Mouse (Mus musculus): ENCODE results near the gene Taf15.

GRCm38 (mm10) chr11:83450550-83450949, 22.3 kb upstream of the Taf15 start:
- no peak for TF ChIP-seq CTCF (IDR thresholded peaks at IDR 0.05; ENCODE audit: low read depth, low read length)
- no peak for TF ChIP-seq GATA1 (IDR thresholded peaks at IDR 0.05; ENCODE audit: borderline replicate concordance, low read length)
- no peak for TF ChIP-seq TAL1 (conservative IDR thresholded peaks at IDR 0.05; ENCODE audit: low read depth, low read length)

Measured in G1E (cell line).